Mouse (Mus musculus) urinary bladder, adult 2 months (tissue): ENCODE results near the gene Xirp2. TPM values are rescaled to one million over a fixed set of nuclear protein-coding genes. Genes with fewer than 3 reads are reported as not detected.

Experiments used
- DNase-seq: peaks from one replicate; pipeline ENCODE4 v3.0.0; 2022; ENCODE audit warnings: low spot score
- polyA plus RNA-seq: library from polyadenylated mRNA; depleted of rRNA; stranded (reverse); fragments of >200 nt; gene quantifications from 2 replicates; pipeline ENCODE4 v1.2.3, GENCODE M21; 2012; rRNA removed

Gene Xirp2
- polyA plus RNA-seq, 1 experiment = not detected

DNA sequence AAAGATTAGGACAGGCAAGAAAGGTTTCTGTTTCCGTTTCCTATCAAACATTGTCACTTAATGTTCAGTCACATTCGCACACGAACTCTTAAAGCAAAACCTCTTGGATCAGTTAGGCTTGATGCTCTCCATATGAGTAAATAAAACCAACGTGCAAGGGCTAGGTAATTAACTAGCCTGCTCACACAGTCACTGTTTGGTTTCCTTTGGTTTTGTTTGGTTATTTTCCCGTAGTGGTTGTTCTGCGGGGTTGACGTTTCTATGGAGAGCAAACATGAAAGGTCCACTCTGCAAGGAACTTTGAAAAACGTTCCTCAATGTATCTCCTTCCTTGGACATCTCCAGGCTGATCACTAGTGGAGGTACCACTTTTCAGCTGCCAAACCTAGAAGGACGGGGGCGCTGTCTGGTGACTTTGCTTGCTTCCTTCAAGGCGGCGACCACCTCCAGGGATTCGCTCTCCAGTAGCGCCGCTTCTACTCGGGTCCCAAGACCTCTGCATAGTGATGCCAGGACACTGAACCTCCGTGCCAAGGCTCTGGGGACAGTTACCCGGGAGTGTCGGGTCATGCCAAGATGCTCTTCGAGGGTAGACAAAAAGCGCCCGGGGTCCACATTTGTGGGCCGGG is 119.2 kb downstream of the Xirp2 start:
- DNase-seq = peak; percentile 21

DNA sequence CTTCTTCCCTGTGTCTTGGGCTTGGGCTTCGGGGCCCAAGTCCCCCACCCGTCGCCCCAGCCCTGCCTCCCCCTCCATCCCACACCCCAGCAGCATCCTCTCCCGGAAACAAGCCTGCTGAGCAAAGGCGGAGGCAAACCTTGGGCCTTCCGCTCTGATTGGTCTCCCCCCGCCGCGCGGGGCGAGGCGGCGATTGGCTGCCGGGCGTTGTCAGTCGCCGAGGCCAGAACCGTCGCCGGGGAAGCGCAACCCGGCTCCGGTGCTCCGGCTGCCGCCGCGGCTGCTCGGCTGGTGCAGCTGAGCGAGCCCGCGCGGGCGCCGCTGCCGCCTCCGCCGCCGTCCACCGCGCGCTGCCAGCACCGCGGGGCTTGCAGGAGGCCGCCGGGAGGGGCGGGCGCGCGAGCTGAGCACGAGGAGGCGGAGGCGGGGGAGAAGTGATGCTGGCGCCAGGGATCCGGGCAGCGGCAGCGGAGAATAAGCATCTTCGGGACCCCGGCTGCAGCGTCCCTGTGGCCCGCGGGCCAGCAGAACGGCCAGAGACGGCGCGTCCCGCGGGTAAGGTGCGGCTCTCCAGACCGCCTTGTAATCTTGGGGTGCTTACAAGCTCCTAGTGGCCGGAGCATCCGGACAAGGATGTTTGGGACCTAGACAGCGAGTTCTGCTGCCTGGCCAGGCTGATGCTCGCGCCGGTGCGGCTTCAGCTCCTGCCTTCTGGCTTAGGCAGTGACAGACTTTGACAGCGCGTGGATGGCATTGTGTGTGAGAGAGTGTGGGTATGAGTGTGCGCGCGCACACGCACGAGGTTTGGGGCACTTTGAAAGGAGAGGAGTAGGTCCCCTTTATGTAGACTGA is 119.9 kb downstream of the Xirp2 start, which contains the start of gene B3galt1:
Gene B3galt1 (plus strand): TSS at position 392 of the 852 bp plus-strand sequence.
- DNase-seq = peak; percentile 68

DNA sequence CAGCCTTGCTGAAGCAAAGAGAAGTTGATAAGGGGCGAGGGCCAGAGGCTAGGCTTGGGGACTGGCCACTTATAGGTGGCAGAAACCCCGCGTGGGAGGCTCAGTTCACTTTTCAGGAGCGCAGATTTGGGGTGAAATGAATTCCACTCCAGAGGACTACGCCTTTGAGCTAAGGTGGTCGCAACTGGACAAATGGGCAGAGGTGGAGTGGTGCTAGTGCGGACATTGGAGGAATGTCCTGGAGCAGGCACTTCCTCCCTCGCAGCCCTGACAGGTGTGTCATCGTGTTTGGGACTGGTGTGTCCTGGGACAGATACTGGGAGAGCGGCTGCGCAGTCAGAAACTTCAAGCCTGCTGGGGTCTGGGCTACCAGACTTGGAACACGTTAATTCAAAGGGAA is 120.8 kb downstream of the Xirp2 start:
- DNase-seq = peak; percentile 19

DNA sequence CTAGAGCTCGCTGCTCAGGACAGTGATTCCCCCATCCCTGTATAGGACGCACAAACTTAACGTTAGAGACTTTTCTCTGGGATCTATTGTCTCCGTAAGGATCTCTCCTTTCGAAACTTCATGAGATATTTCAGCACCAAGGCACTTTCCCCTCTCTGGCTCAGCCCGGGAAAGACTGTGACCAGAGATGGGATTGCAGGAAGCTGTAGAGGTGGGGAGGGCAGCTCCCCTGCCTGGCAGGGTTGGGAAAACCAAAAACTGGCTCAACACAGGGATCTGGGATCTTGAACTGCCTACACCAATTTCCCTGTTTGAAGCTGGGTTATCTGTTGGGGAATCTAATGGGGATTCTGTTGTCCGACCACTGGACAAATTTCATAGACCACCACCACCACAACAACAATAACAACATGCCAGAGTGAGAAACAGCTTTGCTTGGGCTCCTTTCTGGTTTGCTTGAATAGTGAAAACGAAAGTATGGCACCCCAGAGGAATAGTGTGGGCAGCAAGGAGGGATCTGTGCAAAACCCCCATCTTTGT is 121.4 kb downstream of the Xirp2 start:
- no peak for DNase-seq

Other genes starting within 250 kb of the Xirp2 start
- not detected in 2 replicates for gene Gm21830, start 32.3 kb upstream of the Xirp2 start, polyA plus RNA-seq
- not detected in 2 replicates for gene Gm26727, start 12.8 kb upstream of the Xirp2 start, polyA plus RNA-seq
- gene B3galt1, start 119.9 kb downstream of the Xirp2 start, polyA plus RNA-seq = 2.3 and 3.7 TPM in 2 replicates